Mouse (Mus musculus) WW6 (cell line): ENCODE results near the gene Dnaaf1.

Experiments used
- DNase-seq: peaks from one replicate; pipeline ENCODE4 v3.0.0-alpha.2; 2013; ENCODE audit warnings: low read depth, low spot score

The Dnaaf1 gene

GRCm38 (mm10) chr8:119623061-119623460 is 48.0 kb downstream of the Dnaaf1 start:
- DNase-seq = no peak

GRCm38 (mm10) chr8:119623744-119624143 is 48.7 kb downstream of the Dnaaf1 start:
- DNase-seq = no peak

GRCm38 (mm10) chr8:119624916-119625315 is 49.9 kb downstream of the Dnaaf1 start:
- no peak for DNase-seq

GRCm38 (mm10) chr8:119625788-119626187 is 50.8 kb downstream of the Dnaaf1 start:
- no peak for DNase-seq

GRCm38 (mm10) chr8:119627199-119627598 is 52.2 kb downstream of the Dnaaf1 start:
- DNase-seq = no peak

GRCm38 (mm10) chr8:119627613-119628359 is 52.8 kb downstream of the Dnaaf1 start:
- DNase-seq = no peak

- DNase-seq = no peak
Observed at GRCm38 (mm10) chr8:119630841-119631240, 55.8 kb downstream of the Dnaaf1 start.

GRCm38 (mm10) chr8:119632246-119632645 is 57.2 kb downstream of the Dnaaf1 start:
- no peak for DNase-seq

- DNase-seq = no peak
Observed at GRCm38 (mm10) chr8:119632909-119633308, 57.9 kb downstream of the Dnaaf1 start.

- DNase-seq = no peak
Observed at GRCm38 (mm10) chr8:119634616-119635336, 59.7 kb downstream of the Dnaaf1 start.

- DNase-seq = no peak
Observed at GRCm38 (mm10) chr8:119635378-119635777, 60.3 kb downstream of the Dnaaf1 start, which contains the start of gene Kcng4. Gene Kcng4 (minus strand): TSS chr8:119635680.

GRCm38 (mm10) chr8:119635958-119636357 is 60.9 kb downstream of the Dnaaf1 start:
- DNase-seq = no peak

GRCm38 (mm10) chr8:119636766-119637165 is 61.7 kb downstream of the Dnaaf1 start:
- no peak for DNase-seq

- DNase-seq = no peak
Observed at GRCm38 (mm10) chr8:119637381-119637780, 62.3 kb downstream of the Dnaaf1 start.

GRCm38 (mm10) chr8:119638261-119638660 is 63.2 kb downstream of the Dnaaf1 start:
- DNase-seq = no peak

- no peak for DNase-seq
Observed at GRCm38 (mm10) chr8:119639798-119640197, 64.8 kb downstream of the Dnaaf1 start.

GRCm38 (mm10) chr8:119641058-119641457 is 66.0 kb downstream of the Dnaaf1 start:
- DNase-seq = no peak

- no peak for DNase-seq
Observed at GRCm38 (mm10) chr8:119642960-119643359, 67.9 kb downstream of the Dnaaf1 start.

- no peak for DNase-seq
Observed at GRCm38 (mm10) chr8:119644429-119644960, 69.5 kb downstream of the Dnaaf1 start.

GRCm38 (mm10) chr8:119644981-119645597 is 70.1 kb downstream of the Dnaaf1 start:
- no peak for DNase-seq

- no peak for DNase-seq
Observed at GRCm38 (mm10) chr8:119646197-119646596, 71.2 kb downstream of the Dnaaf1 start.

GRCm38 (mm10) chr8:119646846-119647245 is 71.8 kb downstream of the Dnaaf1 start:
- DNase-seq = no peak
